ENCODE assay signal across 8 mouse cellular contexts in the genomic region with DNA sequence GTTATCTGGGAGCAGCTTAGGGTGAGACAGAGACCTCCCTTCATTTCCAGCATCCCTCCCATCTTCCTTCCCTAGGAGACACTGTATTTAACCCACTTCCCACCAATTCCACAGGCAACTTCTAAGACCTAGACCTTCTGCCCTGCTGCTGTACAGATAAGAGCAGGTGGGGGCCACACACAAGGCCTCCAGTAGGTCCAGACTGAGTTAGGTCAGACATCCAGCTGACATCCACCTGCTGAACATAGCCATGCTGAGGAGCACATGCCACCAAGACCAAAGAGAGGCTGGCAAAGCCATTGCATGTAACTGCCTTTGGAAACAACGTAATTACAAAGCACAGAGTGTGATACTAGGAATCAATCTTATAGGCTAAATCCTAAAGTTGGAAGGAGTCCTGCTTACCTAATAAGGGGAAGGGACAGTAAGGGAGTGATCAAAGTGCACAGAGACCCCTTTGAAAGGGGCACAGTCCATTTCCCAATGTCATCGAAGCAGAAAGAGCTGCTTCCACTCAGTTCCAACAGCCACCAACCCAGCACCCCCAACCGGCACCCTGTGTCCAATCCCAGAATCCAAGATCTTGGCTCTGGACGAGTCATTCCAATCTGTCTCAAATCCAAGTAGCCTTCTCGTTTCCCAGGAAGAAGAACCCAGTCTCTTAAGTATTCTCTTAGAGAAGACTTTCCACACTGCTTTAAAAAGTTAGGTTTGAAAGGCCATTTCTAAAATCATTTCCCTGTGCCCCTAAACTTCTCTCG. TPM values are rescaled to one million over a fixed set of nuclear protein-coding genes. Genes with fewer than 3 reads are reported as not detected.
A peak's percentile ranks its signal among the peaks of the same experiment; 100 is the strongest.
DNase-seq lines count a peak whose midpoint lies in the region; ATAC-seq and TF ChIP-seq lines count a peak whose summit lies in the region.

No protein-coding gene starts in this region.

- H3K27me3 ChIP-seq in heart, adult 2 months (ENCODE audit: control insufficient read depth, insufficient read depth, low read length), result no peaks in the 10 kb centered on the region
- H3K27me3 ChIP-seq in forebrain, postnatal 0 days (ENCODE audit: insufficient read depth, low read length), result no peaks in the 10 kb centered on the region
- peaks cover 42% of the 10 kb centered on the region for H3K27me3 ChIP-seq in liver, embryonic 16.5 days (ENCODE audit: control insufficient read depth, insufficient read depth, low read depth, low read length)

- H3K27ac ChIP-seq in heart, adult 2 months, result peak overlapping the region; percentile 84
- no peak overlapping the region for H3K27ac ChIP-seq in ES-E14 (ENCODE audit: insufficient read depth, low read depth, low read length, poor library complexity, severe bottlenecking)
- H3K27ac ChIP-seq in forebrain, postnatal 0 days (ENCODE audit: low read depth, low read length), result no peak overlapping the region
- peak overlapping the region; percentile 25 for H3K27ac ChIP-seq in liver, embryonic 16.5 days (ENCODE audit: low read length)

- H3K4me1 ChIP-seq in heart, adult 2 months (ENCODE audit: control insufficient read depth, insufficient read depth, low read length), result peaks cover 4% of the 10 kb centered on the region
- H3K4me1 ChIP-seq in ES-E14 (ENCODE audit: control insufficient read depth in 2 of 2, insufficient read depth in 2 of 2, low read length in 2 of 2, poor library complexity in 1 of 2), result peaks cover 0 to 14% of the 10 kb centered on the region in 2 experiments; a peak in 2 of 4 replicates
- H3K4me1 ChIP-seq in forebrain, postnatal 0 days (ENCODE audit: insufficient read depth), result peaks cover 9% of the 10 kb centered on the region; the same call in 1 of the 2 replicates
- H3K4me1 ChIP-seq in liver, embryonic 16.5 days (ENCODE audit: control insufficient read depth, low read depth, low read length), result no peaks in the 10 kb centered on the region; the same call in 1 of the 2 replicates

- no peak for TF ChIP-seq CTCF in heart, adult 2 months (IDR thresholded peaks at IDR 0.05)
- no peak for TF ChIP-seq CTCF in forebrain, postnatal 0 days (IDR thresholded peaks at IDR 0.05; ENCODE audit: low read depth)

- 21% methylated on average over 6 of the region's 6 CpGs for WGBS in heart, adult 2 months
- 15% methylated on average over 6 of the region's 6 CpGs for WGBS in forebrain, postnatal 0 days
- WGBS in liver, embryonic 16.5 days (ENCODE audit: insufficient replicate concordance), result 46% methylated on average over 6 of the region's 6 CpGs

- H3K79me2 ChIP-seq in heart, adult 2 months (replicated peaks; ENCODE audit: control insufficient read depth, insufficient read depth, low read length), result peaks cover 3% of the 10 kb centered on the region; the same call in 1 of the 2 replicates

- no peak for TF ChIP-seq POLR2A in heart, adult 2 months (IDR thresholded peaks at IDR 0.05; ENCODE audit: insufficient read depth, low read depth, low read length)

- in situ Hi-C loops in ES-E14 (cut with MboI; ENCODE audit: low sequenced_read_pairs in 2 of 2, unreplicated experiment in 2 of 2), result no loop called here

- H3K36me3 ChIP-seq in heart, adult 2 months (ENCODE audit: control insufficient read depth, insufficient read depth, low read length), result no peaks in the 10 kb centered on the region
- H3K36me3 ChIP-seq in ES-E14 (ENCODE audit: control insufficient read depth, insufficient read depth, low read length, poor library complexity, severe bottlenecking), result no peaks in the 10 kb centered on the region; the same call in 1 of the 2 replicates
- H3K36me3 ChIP-seq in forebrain, postnatal 0 days (ENCODE audit: insufficient read depth), result no peaks in the 10 kb centered on the region
- no peaks in the 10 kb centered on the region for H3K36me3 ChIP-seq in liver, embryonic 16.5 days (ENCODE audit: control insufficient read depth, insufficient read depth)

- peak in 1 of 2 experiments; percentile 29 for DNase-seq in heart, adult 2 months
- no peak for DNase-seq in heart, postnatal 14 days
- no peak for DNase-seq in ES-E14 (ENCODE audit: low read depth, low spot score)
- no peak for DNase-seq in forebrain, postnatal 0 days
- no peak for DNase-seq in right cerebral cortex, adult 18-20 months
- no peak for DNase-seq in gastrocnemius, postnatal 14 days

- no peaks in the 10 kb centered on the region for H3K9me3 ChIP-seq in ES-E14 (ENCODE audit: control insufficient read depth, insufficient read depth, low read depth, low read length)
- H3K9me3 ChIP-seq in forebrain, postnatal 0 days (ENCODE audit: low read length), result no peaks in the 10 kb centered on the region
- no peaks in the 10 kb centered on the region for H3K9me3 ChIP-seq in liver, embryonic 16.5 days (replicated peaks; ENCODE audit: control insufficient read depth, low read length)

- no peak for TF ChIP-seq EP300 in heart, adult 2 months (IDR thresholded peaks at IDR 0.05; ENCODE audit: insufficient read depth, low read depth, low read length)

- intact Hi-C loops in heart, adult 2 months (cut with DNase I), result loop anchor here (2.0 to 5.0 kb wide), 2 partner anchors 36 to 72 kb away; no protein-coding TSS in a partner anchor
- intact Hi-C loops in heart, postnatal 14 days (cut with DNase I), result loop anchor here (5.0 kb wide), 2 partner anchors 36 to 59 kb away; no protein-coding TSS in a partner anchor
- intact Hi-C loops in gastrocnemius, postnatal 14 days (cut with DNase I; ENCODE audit: low total_unique reads), result no loop called here

- peak overlapping the region; percentile 90 for H3K9ac ChIP-seq in heart, adult 2 months (ENCODE audit: low read depth, low read length)
- peak overlapping the region; percentile 79 for H3K9ac ChIP-seq in ES-E14 (ENCODE audit: insufficient read depth, low read depth, low read length, poor library complexity, severe bottlenecking)
- peak overlapping the region; percentile 97 for H3K9ac ChIP-seq in forebrain, postnatal 0 days
- peak overlapping the region; percentile 23 for H3K9ac ChIP-seq in liver, embryonic 16.5 days (ENCODE audit: low read depth, low read length)

- peak overlapping the region; percentile 85 for H3K4me2 ChIP-seq in forebrain, postnatal 0 days (ENCODE audit: low read depth)
- H3K4me2 ChIP-seq in liver, embryonic 16.5 days (ENCODE audit: low read depth, low read length), result peak overlapping the region; percentile 71

- peak overlapping the region; percentile 92 for H3K4me3 ChIP-seq in heart, adult 2 months
- H3K4me3 ChIP-seq in ES-E14 (ENCODE audit: insufficient read depth in 1 of 2, low read depth in 1 of 2, low read length in 2 of 2, poor library complexity in 1 of 2, severe bottlenecking in 1 of 2), result peak overlapping the region; percentile 76 to 81
- H3K4me3 ChIP-seq in forebrain, postnatal 0 days (ENCODE audit: low read depth, low read length), result peak overlapping the region; percentile 87
- H3K4me3 ChIP-seq in liver, embryonic 16.5 days (ENCODE audit: low read depth, low read length), result peak overlapping the region; percentile 71

- ATAC-seq in forebrain, postnatal 0 days, result no peak
- no peak for ATAC-seq in liver, embryonic 16.5 days (ENCODE audit: low read depth)
- no peak for ATAC-seq in erythroid progenitor cell, adult 5-6 weeks (replicated peaks; ENCODE audit: low FRiP score, poor library complexity, severe bottlenecking)

TF ChIP-seq in ES-E14, 5 proteins besides CTCF, POLR2A, EP300 and RAD21:
- TF ChIP-seq CHD2 (IDR thresholded peaks at IDR 0.05; ENCODE audit: low read depth, low read length) (no peak), MAFK (IDR thresholded peaks at IDR 0.05; ENCODE audit: insufficient read depth, low read depth, low read length) (no peak), ZNF384 (IDR thresholded peaks at IDR 0.05; ENCODE audit: low read depth, low read length) (no peak), HCFC1 (IDR thresholded peaks at IDR 0.05; ENCODE audit: borderline replicate concordance, insufficient read depth, low read length) (no peak), ZC3H11A (IDR thresholded peaks at IDR 0.05; ENCODE audit: borderline replicate concordance, low read depth, low read length) (no peak)

RNA-seq across cellular contexts. Expression of gene Agpat3, which starts 1.3 kb away (rescaled TPM):
- 100 to 1,000 TPM; 209 to 232 TPM for total RNA-seq in heart, adult 2 months (2021)
- 286 and 366 TPM in 2 replicates for polyA plus RNA-seq in heart, adult 2 months (2012; rRNA removed)
- 100 to 1,000 TPM; 246 to 265 TPM for total RNA-seq in heart, postnatal 14 days (2021)
- total RNA-seq in ES-E14 (2012; rRNA removed), result 52.0 and 54.0 TPM in 2 replicates
- 72.9 and 94.9 TPM in 2 replicates for total RNA-seq in forebrain, postnatal 0 days (2014; rRNA removed)
- 72.4 and 101 TPM in 2 replicates for polyA plus RNA-seq in forebrain, postnatal 0 days (2015; fragmentation: Nextera tagmentation; extraction: Ambion mirVana)
- polyA plus RNA-seq in liver, embryonic 16.5 days (2015; fragmentation: Nextera tagmentation; extraction: Ambion mirVana), result 20.6 and 26.8 TPM in 2 replicates
- total RNA-seq in erythroid progenitor cell, adult 5-6 weeks (2015; ENCODE audit: low replicate concordance), result 16.6 and 24.7 TPM in 2 replicates
- 10.5 and 14.0 TPM in 2 replicates for total RNA-seq in erythroid progenitor cell, adult 5-6 weeks (2017; ENCODE audit: low replicate concordance)
- total RNA-seq in gastrocnemius, postnatal 14 days (2021), result 100 to 1,000 TPM; 160 to 164 TPM

Comparison
In these comparisons a context has a peak if more than half of its experiments do, and no peak if none do; other contexts are left out.
1. H3K27ac ChIP-seq: peak in heart, adult 2 months (single experiment) and liver, embryonic 16.5 days (single experiment); none in ES-E14 (single experiment) and forebrain, postnatal 0 days (single experiment).
2. H3K9ac ChIP-seq: peak in every context shown above with its lines; median percentile 97 in forebrain, postnatal 0 days; 90 in heart, adult 2 months; 79 in ES-E14; 23 in liver, embryonic 16.5 days.
3. Peak in every context shown above with its lines, with median percentiles within 50 percentile points of each other: H3K4me3 ChIP-seq.